ENCODE assay signal across 8 mouse cellular contexts in the genomic region with DNA sequence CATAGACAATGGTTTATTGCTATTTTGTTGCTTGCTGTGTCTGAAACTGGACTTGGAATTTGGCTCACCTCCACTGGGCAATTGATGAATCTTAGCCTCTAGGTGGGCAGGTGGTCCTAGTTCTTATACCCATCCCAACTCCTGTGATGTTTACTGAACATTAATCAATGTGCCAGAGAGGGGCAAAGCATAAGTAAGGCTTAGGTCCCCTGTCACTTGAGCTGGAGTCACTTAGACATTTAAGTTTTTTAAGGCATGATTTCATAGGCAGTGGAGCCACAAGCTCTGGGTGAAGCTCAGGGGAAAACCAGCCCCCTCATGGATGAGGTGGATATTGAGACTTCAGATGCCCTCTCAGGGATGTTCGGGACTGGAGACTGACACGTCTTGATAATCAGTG. TPM values are rescaled to one million over a fixed set of nuclear protein-coding genes. Genes with fewer than 3 reads are reported as not detected.
DNase-seq lines count a peak whose midpoint lies in the region; ATAC-seq and TF ChIP-seq lines count a peak whose summit lies in the region.

A gene (plus strand): TSS at position 301 of the 400 bp plus-strand sequence.

- no peak for ATAC-seq in midbrain, embryonic 14.5 days (ENCODE audit: low FRiP score, low TSS enrichment)

- peaks cover 73% of the 10 kb centered on the region for H3K36me3 ChIP-seq in midbrain, embryonic 14.5 days (ENCODE audit: control insufficient read depth, insufficient read depth, low read length)

- DNase-seq in layer of hippocampus, adult 18-20 months (ENCODE audit: low spot score in 2 of 2) = no peak
- DNase-seq in layer of hippocampus, adult 9-11 months = no peak
- DNase-seq in heart, adult 8-10 months (ENCODE audit: low spot score) = no peak
- no peak for DNase-seq in layer of hippocampus, postnatal 14 days (ENCODE audit: low spot score in 2 of 2)
- DNase-seq in midbrain, embryonic 14.5 days = no peak
- DNase-seq in yolk sac, embryonic 10.5 days (ENCODE audit: low spot score) = no peak
- no peak for DNase-seq in cerebellum, adult 18-20 months

- no peaks in the 10 kb centered on the region for H3K9me3 ChIP-seq in midbrain, embryonic 14.5 days (ENCODE audit: control insufficient read depth, low read length)

- WGBS in bone marrow, adult 2 months = 3% methylated on average over 2 of the region's 2 CpGs
- 7% methylated on average over 2 of the region's 2 CpGs for WGBS in midbrain, embryonic 14.5 days

- peak within 1 kb of the TSS; percentile 87 for H3K4me3 ChIP-seq in bone marrow, adult 2 months (replicated peaks; ENCODE audit: control insufficient read depth, low read depth, low read length)
- peak within 1 kb of the TSS; percentile 72 for H3K4me3 ChIP-seq in midbrain, embryonic 14.5 days (replicated peaks; ENCODE audit: low read depth, low read length)

- peak within 1 kb of the TSS; percentile 93 for H3K4me2 ChIP-seq in midbrain, embryonic 14.5 days (ENCODE audit: low read length)

- no peak for TF ChIP-seq POLR2A in bone marrow, adult 2 months (IDR thresholded peaks at IDR 0.05; ENCODE audit: borderline replicate concordance, control insufficient read depth, low read depth, low read length)

- H3K27me3 ChIP-seq in midbrain, embryonic 14.5 days (ENCODE audit: control insufficient read depth, insufficient read depth, low read length) = no peaks in the 10 kb centered on the region

- H3K9ac ChIP-seq in midbrain, embryonic 14.5 days (replicated peaks; ENCODE audit: low read length) = peak within 1 kb of the TSS; percentile 78

- H3K4me1 ChIP-seq in bone marrow, adult 2 months (ENCODE audit: control insufficient read depth, insufficient read depth, low read length) = peaks cover 5% of the 10 kb centered on the region
- peaks cover 9% of the 10 kb centered on the region for H3K4me1 ChIP-seq in midbrain, embryonic 14.5 days (ENCODE audit: control insufficient read depth, insufficient read depth, low read length)

- no peak for TF ChIP-seq CTCF in bone marrow, adult 2 months (IDR thresholded peaks at IDR 0.05; ENCODE audit: control insufficient read depth, insufficient read depth, low read length)

- peak within 1 kb of the TSS; percentile 34; the same call in 1 of the 2 replicates for H3K27ac ChIP-seq in bone marrow, adult 2 months (ENCODE audit: control insufficient read depth, insufficient read depth, low read depth, low read length, poor library complexity)
- peak within 1 kb of the TSS; percentile 78 for H3K27ac ChIP-seq in midbrain, embryonic 14.5 days (replicated peaks; ENCODE audit: low read depth, low read length)

RNA-seq across cellular contexts. Expression of the gene that starts here (rescaled TPM):
- total RNA-seq in layer of hippocampus, adult 18-20 months (2021) = 10 to 100 TPM; 73.0 to 78.3 TPM
- 30.5 and 49.4 TPM in 2 replicates for polyA plus RNA-seq in bone marrow, adult 2 months (2011; ENCODE audit: insufficient read depth, insufficient read length, low replicate concordance, missing spikeins)
- total RNA-seq in heart, adult 8-10 months (2022) = 10 to 100 TPM; 14.2 to 20.0 (median 16.6) TPM
- 10 to 100 TPM; 75.5 to 77.1 TPM for total RNA-seq in layer of hippocampus, postnatal 14 days (2021)
- 116 and 122 TPM in 2 replicates for polyA plus RNA-seq in midbrain, embryonic 14.5 days (2014; fragmentation: Nextera tagmentation; extraction: Ambion mirVana)
